ENCODE assay signal across 28 mouse cellular contexts in genomic region chr2:115817959-115818358, GRCm38 (mm10).
DNase-seq lines count a peak whose midpoint lies in the region; ATAC-seq and TF ChIP-seq lines count a peak whose summit lies in the region.
"Had no signal": no experiment of that assay in that cellular context is flagged by ENCODE, and none has a peak within 500 bp of the region (broad histone marks: within the 10 kb centered on the region; RNA-seq: fewer than 3 reads in every experiment).

No protein-coding gene starts in this region.

- no peak overlapping the region for H3K4me2 ChIP-seq in embryonic facial prominence, embryonic 14.5 days (ENCODE audit: low read depth, low read length)
- no peak overlapping the region for H3K4me2 ChIP-seq in lung, embryonic 15.5 days
- H3K4me2 ChIP-seq in stomach, embryonic 15.5 days, result no peak overlapping the region
- H3K4me2 ChIP-seq: embryonic facial prominence, embryonic 12.5 days; hindbrain, embryonic 12.5 days; limb, embryonic 13.5 days; liver, embryonic 11.5 days; midbrain, embryonic 11.5 days had no signal

- H3K27ac ChIP-seq in embryonic facial prominence, embryonic 14.5 days (replicated peaks; ENCODE audit: low read depth, low read length), result no peak overlapping the region
- H3K27ac ChIP-seq in embryonic facial prominence, embryonic 10.5 days (replicated peaks), result no peak overlapping the region
- no peak overlapping the region for H3K27ac ChIP-seq in lung, embryonic 15.5 days
- peak overlapping the region; percentile 54; the same call in 1 of the 2 replicates for H3K27ac ChIP-seq in stomach, embryonic 15.5 days
- H3K27ac ChIP-seq: embryonic facial prominence, embryonic 12.5 days; forebrain, embryonic 10.5 days; hindbrain, embryonic 12.5 days; hindbrain, postnatal 0 days; limb, embryonic 13.5 days had no signal

- H3K36me3 ChIP-seq in embryonic facial prominence, embryonic 14.5 days (ENCODE audit: control insufficient read depth, insufficient read depth, low read length), result no peaks in the 10 kb centered on the region
- H3K36me3 ChIP-seq in embryonic facial prominence, embryonic 10.5 days (replicated peaks), result no peaks in the 10 kb centered on the region
- no peaks in the 10 kb centered on the region for H3K36me3 ChIP-seq in lung, embryonic 15.5 days
- H3K36me3 ChIP-seq in stomach, embryonic 15.5 days, result no peaks in the 10 kb centered on the region
- H3K36me3 ChIP-seq: embryonic facial prominence, embryonic 12.5 days; forebrain, embryonic 10.5 days; hindbrain, embryonic 12.5 days; limb, embryonic 13.5 days had no signal

- peaks cover 5% of the 10 kb centered on the region; the same call in 1 of the 2 replicates for H3K4me1 ChIP-seq in embryonic facial prominence, embryonic 14.5 days (ENCODE audit: control insufficient read depth, insufficient read depth, low read length)
- H3K4me1 ChIP-seq in embryonic facial prominence, embryonic 10.5 days, result peaks cover 14% of the 10 kb centered on the region
- peaks cover 3% of the 10 kb centered on the region; the same call in 1 of the 2 replicates for H3K4me1 ChIP-seq in lung, embryonic 15.5 days
- no peaks in the 10 kb centered on the region for H3K4me1 ChIP-seq in lung, adult 2 months (ENCODE audit: control insufficient read depth, insufficient read depth, low read length)
- peaks cover 7% of the 10 kb centered on the region; the same call in 1 of the 2 replicates for H3K4me1 ChIP-seq in stomach, embryonic 15.5 days

- H3K27me3 ChIP-seq in embryonic facial prominence, embryonic 14.5 days (replicated peaks; ENCODE audit: control insufficient read depth, insufficient read depth, low read length), result no peaks in the 10 kb centered on the region; the same call in 1 of the 2 replicates
- no peaks in the 10 kb centered on the region; the same call in 1 of the 2 replicates for H3K27me3 ChIP-seq in embryonic facial prominence, embryonic 10.5 days (replicated peaks; ENCODE audit: low read depth, poor library complexity, severe bottlenecking)
- H3K27me3 ChIP-seq in lung, embryonic 15.5 days, result no peaks in the 10 kb centered on the region
- no peaks in the 10 kb centered on the region for H3K27me3 ChIP-seq in stomach, embryonic 15.5 days (replicated peaks)
- H3K27me3 ChIP-seq: CH12.LX; embryonic facial prominence, embryonic 12.5 days; hindbrain, embryonic 12.5 days had no signal

- TF ChIP-seq CTCF in lung, adult 2 months (IDR thresholded peaks at IDR 0.05; ENCODE audit: insufficient read depth, low read length), result no peak

- no peak overlapping the region for H3K4me3 ChIP-seq in embryonic facial prominence, embryonic 14.5 days (ENCODE audit: low read depth, low read length)
- H3K4me3 ChIP-seq in embryonic facial prominence, embryonic 10.5 days, result no peak overlapping the region
- H3K4me3 ChIP-seq in lung, embryonic 15.5 days, result no peak overlapping the region
- no peak overlapping the region for H3K4me3 ChIP-seq in lung, adult 2 months (replicated peaks; ENCODE audit: extremely low read depth, low read depth, low read length)
- no peak overlapping the region for H3K4me3 ChIP-seq in stomach, embryonic 15.5 days (replicated peaks)
- H3K4me3 ChIP-seq: embryonic facial prominence, embryonic 12.5 days; forebrain, embryonic 10.5 days; hindbrain, embryonic 12.5 days; limb, embryonic 13.5 days had no signal

- no peak for TF ChIP-seq POLR2A in lung, adult 2 months (IDR thresholded peaks at IDR 0.05; ENCODE audit: borderline replicate concordance, extremely low read depth, low read depth, low read length)

- no peak overlapping the region for H3K9ac ChIP-seq in embryonic facial prominence, embryonic 14.5 days (ENCODE audit: low read depth, low read length)
- H3K9ac ChIP-seq in lung, embryonic 15.5 days, result no peak overlapping the region
- no peak overlapping the region for H3K9ac ChIP-seq in stomach, embryonic 15.5 days
- H3K9ac ChIP-seq: embryonic facial prominence, embryonic 12.5 days; forebrain, postnatal 0 days; hindbrain, embryonic 12.5 days; limb, embryonic 13.5 days had no signal

- no peaks in the 10 kb centered on the region for H3K9me3 ChIP-seq in embryonic facial prominence, embryonic 14.5 days (ENCODE audit: control insufficient read depth, low read length)
- no peaks in the 10 kb centered on the region for H3K9me3 ChIP-seq in embryonic facial prominence, embryonic 10.5 days
- no peaks in the 10 kb centered on the region for H3K9me3 ChIP-seq in lung, embryonic 15.5 days
- H3K9me3 ChIP-seq in stomach, embryonic 15.5 days, result no peaks in the 10 kb centered on the region
- H3K9me3 ChIP-seq: embryonic facial prominence, embryonic 12.5 days; forebrain, embryonic 10.5 days; hindbrain, embryonic 12.5 days; limb, embryonic 13.5 days had no signal

- peak; percentile 89 for ATAC-seq in embryonic facial prominence, embryonic 14.5 days (ENCODE audit: low read depth)
- ATAC-seq in lung, embryonic 15.5 days (ENCODE audit: borderline replicate concordance, extremely low read depth, low FRiP score, low TSS enrichment), result peak; percentile 55; the same call in 1 of the 2 replicates
- ATAC-seq in stomach, embryonic 15.5 days (ENCODE audit: insufficient read depth, low FRiP score, low read depth), result peak; percentile 85
- ATAC-seq: activated CD4-positive, CD25-positive, alpha-beta regulatory T cell, adult 4 months; forebrain, postnatal 0 days; hindbrain, postnatal 0 days; intestine, embryonic 16.5 days; midbrain, embryonic 16.5 days had no signal

- 59% methylated on average over 6 of the region's 6 CpGs for WGBS in embryonic facial prominence, embryonic 14.5 days
- 82% methylated on average over 6 of the region's 6 CpGs for WGBS in embryonic facial prominence, embryonic 10.5 days
- WGBS in lung, embryonic 15.5 days, result 28% methylated on average over 6 of the region's 6 CpGs
- 39% methylated on average over 6 of the region's 6 CpGs for WGBS in lung, adult 2 months
- WGBS in stomach, embryonic 15.5 days, result 28% methylated on average over 6 of the region's 6 CpGs

- DNase-seq in embryonic facial prominence, embryonic 14.5 days (ENCODE audit: low spot score), result peak; percentile 74
- DNase-seq in embryonic facial prominence, embryonic 10.5 days (ENCODE audit: low spot score), result no peak
- no peak for DNase-seq in lung, adult 2 months
- DNase-seq in urinary bladder, adult 2 months (ENCODE audit: low spot score), result no peak
- DNase-seq in retina, postnatal 1 day, result no peak
- DNase-seq: adrenal gland, adult 8-10 months; cerebellum, adult 11 months; cerebellum, adult 9-10 months; cerebellum, postnatal 36 days; forebrain, postnatal 0 days; gastrocnemius, postnatal 10 days; heart, postnatal 14 days; kidney, postnatal 4 days; right cerebral cortex, adult 18-20 months; spleen, adult 18-20 months had no signal
